Mouse (Mus musculus) midbrain, embryonic 15.5 days (tissue): Measurements from ENCODE around the gene Dpm2. TPM values are rescaled to one million over a fixed set of nuclear protein-coding genes. Genes with fewer than 3 reads are reported as not detected.

Experiments
- ATAC-seq: fragments of 200-750 bp; cut with Nextera tagmentation; replicated peaks from 2 replicates; pipeline ENCODE4 v1.8.0; 2017; ENCODE audit warnings: moderate TSS enrichment
- H3K27ac ChIP-seq: fragments of 300-500 bp; sonication (generic); 2 replicates; pipeline ENCODE4 v1.5.1; 2015; ENCODE audit warnings: mild to moderate bottlenecking, inconsistent platforms
- H3K27me3 ChIP-seq: fragments of 300-500 bp; sonication (generic); replicated peaks from 2 replicates; pipeline ENCODE4 v1.6.1; 2015; ENCODE audit warnings: inconsistent platforms
- H3K36me3 ChIP-seq: fragments of 300-500 bp; sonication (generic); replicated peaks from 2 replicates; pipeline ENCODE4 v1.6.1; 2015; ENCODE audit warnings: inconsistent platforms
- H3K4me1 ChIP-seq: fragments of 300-500 bp; sonication (generic); 2 replicates; pipeline ENCODE4 v1.6.1; 2015; ENCODE audit warnings: inconsistent platforms
- H3K4me2 ChIP-seq: fragments of 300-500 bp; sonication (generic); 2 replicates; pipeline ENCODE4 v1.6.1; 2015; ENCODE audit warnings: inconsistent platforms, mild to moderate bottlenecking, moderate library complexity
- H3K4me3 ChIP-seq: fragments of 300-500 bp; sonication (generic); 2 replicates; pipeline ENCODE4 v1.5.1; 2015; ENCODE audit warnings: mild to moderate bottlenecking, inconsistent platforms
- H3K9ac ChIP-seq: fragments of 300-500 bp; sonication (generic); 2 replicates; pipeline ENCODE4 v1.6.1; 2015; ENCODE audit warnings: mild to moderate bottlenecking, inconsistent platforms
- H3K9me3 ChIP-seq: fragments of 300-500 bp; sonication (generic); 2 replicates; pipeline ENCODE4 v1.6.1; 2016; ENCODE audit warnings: inconsistent platforms
- WGBS: fragments of 180-500 bp; shearing (Covaris S2); methylation state at CpG from one replicate; pipeline ENCODE4 v1.1.7; 2015; ENCODE audit warnings: mixed read lengths; 5-methylcytosine and 5-hydroxymethylcytosine counted together
- polyA plus RNA-seq: library from polyadenylated mRNA; unstranded; fragments of >200 nt; fragmentation: Nextera tagmentation; extraction: Ambion mirVana; gene quantifications from 2 replicates; pipeline ENCODE4 v1.2.1, GENCODE M21; 2015

The Dpm2 gene
- polyA plus RNA-seq, 1 experiment from 2014 or later: 145 TPM

DNA sequence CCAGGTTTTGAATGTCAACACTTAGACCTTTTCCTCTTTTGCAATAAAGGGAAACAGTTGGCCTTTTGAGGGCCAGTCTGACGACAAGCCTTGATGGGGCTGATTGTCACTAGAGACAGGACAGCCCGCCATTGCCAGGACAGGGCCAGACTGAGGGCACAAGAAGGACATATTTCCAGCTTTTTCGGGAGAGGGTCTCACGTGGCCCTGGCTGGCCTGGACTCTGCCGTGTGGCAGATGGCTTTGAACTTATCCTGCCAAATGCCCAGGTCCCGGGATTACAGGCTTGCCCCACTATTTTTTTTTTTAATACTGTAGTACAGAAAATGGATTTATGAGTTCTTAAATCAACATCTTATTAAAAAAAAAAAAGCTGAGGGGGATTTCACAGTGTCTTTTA lies 20.6 kb downstream of the Dpm2 start:
- Histone ChIP-seq H3K4me1 (peaks cover 23% of the 10 kb centered on the region), H3K9me3 (no peaks in the 10 kb centered on the region), H3K9ac (no peak overlapping the region), H3K27ac (no peak overlapping the region), H3K27me3 (no peaks in the 10 kb centered on the region), H3K36me3 (no peaks in the 10 kb centered on the region), H3K4me2 (no peak overlapping the region), H3K4me3 (no peak overlapping the region)
- WGBS: 77% methylated on average over 6 of the region's 6 CpGs
- ATAC-seq: no peak

DNA sequence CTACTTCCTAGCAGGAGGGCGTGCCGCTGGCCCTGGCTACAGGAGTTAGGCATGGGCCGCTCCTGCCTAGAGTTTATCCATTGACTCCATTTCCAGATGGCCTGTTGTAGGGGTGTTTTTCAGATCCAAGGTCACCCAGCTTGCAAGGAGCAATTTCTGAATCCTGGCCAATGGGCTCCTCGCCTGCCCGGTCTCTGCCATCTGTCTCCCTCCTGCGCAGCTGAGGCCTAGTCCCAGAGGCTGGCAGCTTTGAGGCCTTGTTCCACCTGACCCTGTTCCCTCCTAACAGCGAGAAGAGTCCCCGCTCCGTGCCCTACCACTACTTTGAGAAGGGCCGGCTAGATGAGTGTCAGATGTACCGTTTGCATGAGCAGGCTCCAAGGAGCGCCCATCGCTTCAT lies 26.1 kb downstream of the Dpm2 start:
- no peaks in the 10 kb centered on the region for H3K4me1 ChIP-seq
- no peak overlapping the region for H3K4me2 ChIP-seq
- WGBS: 83% methylated on average over 13 of the region's 13 CpGs
- no peak overlapping the region for H3K9ac ChIP-seq
- H3K9me3 ChIP-seq: no peaks in the 10 kb centered on the region
- no peak for ATAC-seq
- no peak overlapping the region for H3K4me3 ChIP-seq
- no peak overlapping the region for H3K27ac ChIP-seq
- no peaks in the 10 kb centered on the region for H3K27me3 ChIP-seq
- H3K36me3 ChIP-seq: no peaks in the 10 kb centered on the region

- Histone ChIP-seq H3K9ac (no peak overlapping the region), H3K4me2 (no peak overlapping the region), H3K27ac (no peak overlapping the region), H3K36me3 (no peaks in the 10 kb centered on the region), H3K4me3 (no peak overlapping the region), H3K27me3 (no peaks in the 10 kb centered on the region), H3K9me3 (no peaks in the 10 kb centered on the region), H3K4me1 (no peaks in the 10 kb centered on the region)
- 94% methylated on average over 5 of the region's 5 CpGs for WGBS
- no peak for ATAC-seq
Measured at GRCm38 (mm10) chr2:32597248-32597647, 26.6 kb downstream of the Dpm2 start.

DNA sequence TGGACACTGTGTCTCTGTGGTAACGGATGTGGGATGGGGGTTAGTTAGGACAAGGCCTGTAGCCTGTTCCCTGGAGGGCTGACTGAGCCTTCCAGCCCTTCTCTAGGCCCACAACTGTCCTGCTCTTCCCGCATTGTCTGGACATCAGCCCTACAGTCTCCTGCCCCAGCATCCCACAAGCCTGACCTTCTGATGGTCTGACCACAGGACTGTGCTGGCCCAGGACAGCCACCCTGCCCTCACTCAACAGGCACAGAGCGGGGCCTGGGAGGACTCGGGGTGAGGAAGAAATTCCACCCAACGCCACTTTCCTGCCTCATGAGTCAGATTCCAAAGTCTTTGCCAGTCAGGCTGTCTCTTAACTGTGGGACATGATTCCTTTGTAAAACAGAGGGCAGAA lies 27.0 kb downstream of the Dpm2 start:
- 0 out of 2 replicates have a peak, but pooled peaks cover 4% of the 10 kb centered on the region for H3K4me1 ChIP-seq
- no peak overlapping the region for H3K27ac ChIP-seq
- H3K4me3 ChIP-seq: no peak overlapping the region
- H3K27me3 ChIP-seq: no peaks in the 10 kb centered on the region
- no peaks in the 10 kb centered on the region for H3K9me3 ChIP-seq
- WGBS: 90% methylated on average over 5 of the region's 5 CpGs
- no peaks in the 10 kb centered on the region for H3K36me3 ChIP-seq
- H3K9ac ChIP-seq: no peak overlapping the region
- no peak overlapping the region for H3K4me2 ChIP-seq
- ATAC-seq: no peak

- Histone ChIP-seq H3K36me3 (no peaks in the 10 kb centered on the region), H3K4me1 (0 out of 2 replicates have a peak, but pooled peaks cover 5% of the 10 kb centered on the region), H3K9ac (no peak overlapping the region), H3K4me2 (no peak overlapping the region), H3K4me3 (no peak overlapping the region), H3K9me3 (no peaks in the 10 kb centered on the region), H3K27ac (no peak overlapping the region), H3K27me3 (no peaks in the 10 kb centered on the region)
- 86% methylated on average over 8 of the region's 8 CpGs for WGBS
- ATAC-seq: no peak
Measured at GRCm38 (mm10) chr2:32598506-32598905, 27.8 kb downstream of the Dpm2 start.

GRCm38 (mm10) chr2:32599409-32599808 lies 28.8 kb downstream of the Dpm2 start, which contains the start of gene St6galnac6:
Gene St6galnac6, plus strand, starts transcription at chr2:32599709.
- Histone ChIP-seq H3K27me3 (no peaks in the 10 kb centered on the region), H3K9ac (no peak within 1 kb of the TSS), H3K9me3 (no peaks in the 10 kb centered on the region), H3K27ac (no peak within 1 kb of the TSS), H3K4me1 (0 out of 2 replicates have a peak, but pooled peaks cover 5% of the 10 kb centered on the region), H3K36me3 (no peaks in the 10 kb centered on the region), H3K4me2 (no peak within 1 kb of the TSS), H3K4me3 (no peak within 1 kb of the TSS)
- ATAC-seq: no peak
- whole genome bisulfite sequencing: 96% methylated on average over 3 of the region's 3 CpGs

DNA sequence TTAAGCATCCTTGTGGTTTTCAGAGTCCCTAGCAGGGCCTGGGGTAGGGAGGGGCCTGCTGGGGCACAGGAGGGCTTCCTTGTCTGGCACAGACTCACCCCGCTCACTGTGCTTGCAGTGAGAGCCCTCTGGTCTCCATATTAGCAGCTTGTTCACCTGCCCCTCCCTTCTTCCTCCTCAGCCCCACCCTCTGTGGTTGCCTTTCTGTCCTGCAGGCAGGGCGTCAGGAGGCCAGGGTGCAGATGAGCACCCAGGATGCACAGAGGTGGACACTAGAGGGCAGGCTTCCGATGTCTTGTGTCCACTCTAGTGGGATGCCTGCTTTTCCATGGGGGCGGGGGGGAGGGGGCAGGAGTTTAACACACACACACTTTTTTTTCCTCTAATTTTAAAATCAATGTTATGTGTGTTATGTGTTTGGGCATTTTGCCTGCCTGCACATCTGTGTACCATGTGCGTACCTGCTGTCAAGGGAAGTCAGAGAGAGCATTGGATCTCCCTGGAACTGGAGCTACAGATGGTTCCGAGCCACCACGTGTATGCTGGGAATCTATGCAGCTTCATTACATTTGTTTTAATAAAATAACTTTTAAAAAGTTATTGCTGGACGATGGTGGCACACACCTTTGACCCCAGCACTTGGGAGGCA lies 30.9 kb downstream of the Dpm2 start:
- no peaks in the 10 kb centered on the region for H3K27me3 ChIP-seq
- H3K4me3 ChIP-seq: no peak overlapping the region
- no peak for ATAC-seq
- H3K4me1 ChIP-seq: 0 out of 2 replicates have a peak, but pooled peaks cover 5% of the 10 kb centered on the region
- H3K27ac ChIP-seq: no peak overlapping the region
- WGBS: 39% methylated on average over 8 of the region's 8 CpGs
- H3K9me3 ChIP-seq: no peaks in the 10 kb centered on the region
- H3K9ac ChIP-seq: no peak overlapping the region
- H3K4me2 ChIP-seq: no peak overlapping the region
- H3K36me3 ChIP-seq: no peaks in the 10 kb centered on the region

DNA sequence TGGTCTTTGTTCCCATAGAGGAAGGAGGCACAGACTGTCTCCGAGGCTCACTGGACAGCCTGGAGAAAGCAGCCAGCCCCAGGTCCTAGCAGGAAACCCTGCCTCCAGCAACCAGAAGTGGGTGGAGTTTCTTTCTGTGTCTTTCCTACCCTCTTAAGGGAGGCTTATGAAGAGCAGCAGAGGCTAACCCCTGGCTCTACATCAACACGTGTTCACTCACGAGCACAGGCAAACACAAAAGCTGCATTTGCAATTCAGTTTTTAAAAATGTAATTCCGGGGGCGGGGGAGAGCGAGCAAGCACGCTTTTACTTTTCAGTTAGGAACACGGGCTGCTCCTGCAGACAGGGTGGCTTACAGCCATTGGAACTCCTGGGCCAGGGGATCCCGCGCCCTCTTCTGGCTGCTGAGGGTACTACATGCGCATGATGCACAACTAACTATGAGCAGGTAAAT lies 32.0 kb downstream of the Dpm2 start:
- no peaks in the 10 kb centered on the region for H3K9me3 ChIP-seq
- peaks cover 15% of the 10 kb centered on the region for H3K4me1 ChIP-seq
- no peaks in the 10 kb centered on the region for H3K27me3 ChIP-seq
- H3K36me3 ChIP-seq: no peaks in the 10 kb centered on the region
- no peak for ATAC-seq
- WGBS: under 1% methylated on average over 11 of the region's 11 CpGs
- no peak overlapping the region for H3K9ac ChIP-seq
- H3K4me3 ChIP-seq: peak overlapping the region; percentile 16; the same call in 1 of the 2 replicates
- H3K27ac ChIP-seq: no peak overlapping the region
- H3K4me2 ChIP-seq: peak overlapping the region; percentile 38

- Histone ChIP-seq H3K27me3 (no peaks in the 10 kb centered on the region), H3K9me3 (no peaks in the 10 kb centered on the region)
- ATAC-seq: no peak
Measured at GRCm38 (mm10) chr2:32604631-32605030, 34.0 kb downstream of the Dpm2 start.

GRCm38 (mm10) chr2:32606161-32607142 lies 35.8 kb downstream of the Dpm2 start:
- H3K36me3 ChIP-seq: no peaks in the 10 kb centered on the region
- peak overlapping the region; percentile 71 for H3K4me3 ChIP-seq
- no peaks in the 10 kb centered on the region for H3K9me3 ChIP-seq
- WGBS: 11% methylated on average over 55 of the region's 55 CpGs
- no peaks in the 10 kb centered on the region for H3K27me3 ChIP-seq
- peak overlapping the region; percentile 81 for H3K9ac ChIP-seq
- peak overlapping the region; percentile 27; the same call in 1 of the 2 replicates for H3K27ac ChIP-seq
- peak overlapping the region; percentile 90 for H3K4me2 ChIP-seq
- ATAC-seq: peak; percentile 86
- peaks cover 32% of the 10 kb centered on the region for H3K4me1 ChIP-seq

More at GRCm38 (mm10) chr2:32604631-32605030, 34.0 kb downstream of the Dpm2 start:
- peaks cover 27% of the 10 kb centered on the region for H3K4me1 ChIP-seq
- H3K4me2 ChIP-seq: no peak overlapping the region
- 50% methylated on average over 10 of the region's 10 CpGs for WGBS
- H3K4me3 ChIP-seq: no peak overlapping the region
- H3K36me3 ChIP-seq: no peaks in the 10 kb centered on the region
- no peak overlapping the region for H3K9ac ChIP-seq
- H3K27ac ChIP-seq: no peak overlapping the region

DNA sequence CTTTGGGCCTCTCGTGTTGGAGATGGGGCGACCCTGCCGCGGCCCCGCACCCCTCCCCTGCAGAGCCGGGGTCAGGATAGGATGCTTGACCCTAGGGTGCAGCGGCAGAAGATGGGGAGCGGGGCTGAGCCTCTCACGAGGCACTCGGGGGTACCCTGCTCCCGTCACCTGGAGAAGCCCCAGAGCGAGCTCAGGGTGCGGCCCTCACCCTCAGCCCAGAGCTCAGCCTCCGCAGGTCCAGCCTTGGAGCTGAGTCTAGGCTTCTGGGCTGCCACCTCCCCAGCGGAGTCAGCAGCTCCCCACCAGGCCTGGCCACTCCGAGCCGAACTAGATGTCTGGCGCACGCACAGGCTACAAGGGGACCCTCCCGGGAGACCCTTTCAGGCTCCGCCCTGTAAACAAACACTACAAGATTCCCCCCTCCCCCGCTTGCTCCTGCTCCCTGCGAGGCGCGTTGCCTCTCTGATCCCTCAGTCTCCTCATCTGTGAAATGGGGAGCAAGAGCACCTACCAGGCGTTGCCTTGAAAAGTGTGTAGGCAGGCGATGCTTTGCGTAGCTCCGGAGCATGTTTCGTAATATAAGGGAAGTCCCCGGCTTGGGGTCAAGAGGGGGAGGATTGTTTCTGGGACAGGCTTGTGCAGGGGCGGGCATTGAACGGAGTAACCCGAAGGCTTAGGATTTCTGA lies 36.7 kb downstream of the Dpm2 start:
- Histone ChIP-seq H3K36me3 (no peaks in the 10 kb centered on the region), H3K27me3 (no peaks in the 10 kb centered on the region), H3K4me2 (peak overlapping the region; percentile 90), H3K27ac (peak overlapping the region; percentile 27; the same call in 1 of the 2 replicates), H3K4me3 (peak overlapping the region; percentile 71), H3K4me1 (peaks cover 31% of the 10 kb centered on the region), H3K9ac (peak overlapping the region; percentile 81), H3K9me3 (no peaks in the 10 kb centered on the region)
- ATAC-seq: peak; percentile 69
- 5% methylated on average over 34 of the region's 34 CpGs for WGBS
